Mouse (Mus musculus): ENCODE measurements around the gene Creb5. TPM values are rescaled to one million over a fixed set of nuclear protein-coding genes. Genes with fewer than 3 reads are reported as not detected.

Gene Creb5
- polyA plus RNA-seq, 1 experiment: 6.0 TPM

GRCm38 (mm10) chr6:53642826-53643356, 355.8 kb downstream of the Creb5 start:
- no peak for TF ChIP-seq CTCF (IDR thresholded peaks at IDR 0.05; ENCODE audit: borderline replicate concordance, insufficient read depth, low read depth, low read length)
- TF ChIP-seq POLR2A (IDR thresholded peaks at IDR 0.05; ENCODE audit: borderline replicate concordance, insufficient read depth, low read length): no peak
- 41% methylated on average over 7 of the region's 7 CpGs for WGBS
- peak; percentile 32 to 50 for DNase-seq
- peaks cover 10% of the 10 kb centered on the region for H3K4me1 ChIP-seq (ENCODE audit: control insufficient read depth, insufficient read depth, low read length)
- H3K27me3 ChIP-seq (ENCODE audit: control insufficient read depth, insufficient read depth, low read length): no peaks in the 10 kb centered on the region
- no peak overlapping the region for H3K4me3 ChIP-seq (replicated peaks; ENCODE audit: insufficient read depth, low read depth, low read length)
- H3K27ac ChIP-seq (ENCODE audit: insufficient read depth, low read length): no peak overlapping the region

GRCm38 (mm10) chr6:53643481-53643880, 356.4 kb downstream of the Creb5 start:
- Histone ChIP-seq H3K27ac (ENCODE audit: insufficient read depth, low read length) (no peak overlapping the region), H3K4me3 (replicated peaks; ENCODE audit: insufficient read depth, low read depth, low read length) (no peak overlapping the region), H3K4me1 (ENCODE audit: control insufficient read depth, insufficient read depth, low read length) (peaks cover 6% of the 10 kb centered on the region), H3K27me3 (ENCODE audit: control insufficient read depth, insufficient read depth, low read length) (no peaks in the 10 kb centered on the region)
- no peak for DNase-seq
- WGBS: 57% methylated on average over 5 of the region's 5 CpGs
- TF ChIP-seq POLR2A (IDR thresholded peaks at IDR 0.05; ENCODE audit: borderline replicate concordance, insufficient read depth, low read length): no peak
- TF ChIP-seq CTCF (IDR thresholded peaks at IDR 0.05; ENCODE audit: borderline replicate concordance, insufficient read depth, low read depth, low read length): no peak

- TF ChIP-seq CTCF (IDR thresholded peaks at IDR 0.05; ENCODE audit: borderline replicate concordance, insufficient read depth, low read depth, low read length): no peak
- H3K4me3 ChIP-seq (replicated peaks; ENCODE audit: insufficient read depth, low read depth, low read length): no peak overlapping the region
- WGBS: 88% methylated on average over 6 of the region's 6 CpGs
- no peak for DNase-seq
- no peak overlapping the region for H3K27ac ChIP-seq (ENCODE audit: insufficient read depth, low read length)
- H3K4me1 ChIP-seq (ENCODE audit: control insufficient read depth, insufficient read depth, low read length): peaks cover 6% of the 10 kb centered on the region
- H3K27me3 ChIP-seq (ENCODE audit: control insufficient read depth, insufficient read depth, low read length): no peaks in the 10 kb centered on the region
Measured at GRCm38 (mm10) chr6:53644056-53644455, 357.0 kb downstream of the Creb5 start.

GRCm38 (mm10) chr6:53644971-53645370, 357.9 kb downstream of the Creb5 start:
- H3K4me1 ChIP-seq (ENCODE audit: control insufficient read depth, insufficient read depth, low read length): peaks cover 6% of the 10 kb centered on the region
- TF ChIP-seq POLR2A (IDR thresholded peaks at IDR 0.05; ENCODE audit: borderline replicate concordance, insufficient read depth, low read length) (no peak), CTCF (IDR thresholded peaks at IDR 0.05; ENCODE audit: borderline replicate concordance, insufficient read depth, low read depth, low read length) (no peak)
- WGBS: 95% methylated on average over 7 of the region's 7 CpGs
- no peak overlapping the region for H3K4me3 ChIP-seq (replicated peaks; ENCODE audit: insufficient read depth, low read depth, low read length)
- no peaks in the 10 kb centered on the region for H3K27me3 ChIP-seq (ENCODE audit: control insufficient read depth, insufficient read depth, low read length)
- no peak for DNase-seq
- no peak overlapping the region for H3K27ac ChIP-seq (ENCODE audit: insufficient read depth, low read length)

GRCm38 (mm10) chr6:53649782-53650181, 362.7 kb downstream of the Creb5 start:
- TF ChIP-seq POLR2A (IDR thresholded peaks at IDR 0.05; ENCODE audit: borderline replicate concordance, insufficient read depth, low read length) (no peak), CTCF (IDR thresholded peaks at IDR 0.05; ENCODE audit: borderline replicate concordance, insufficient read depth, low read depth, low read length) (no peak)
- H3K27me3 ChIP-seq (ENCODE audit: control insufficient read depth, insufficient read depth, low read length): no peaks in the 10 kb centered on the region
- 64% methylated on average over 1 of the region's 1 CpGs for WGBS
- DNase-seq: no peak
- H3K27ac ChIP-seq (ENCODE audit: insufficient read depth, low read length): no peak overlapping the region
- no peak overlapping the region for H3K4me3 ChIP-seq (replicated peaks; ENCODE audit: insufficient read depth, low read depth, low read length)
- no peaks in the 10 kb centered on the region for H3K4me1 ChIP-seq (ENCODE audit: control insufficient read depth, insufficient read depth, low read length)

- Histone ChIP-seq H3K27me3 (ENCODE audit: control insufficient read depth, insufficient read depth, low read length) (no peaks in the 10 kb centered on the region), H3K4me1 (ENCODE audit: control insufficient read depth, insufficient read depth, low read length) (no peaks in the 10 kb centered on the region), H3K27ac (ENCODE audit: insufficient read depth, low read length) (no peak overlapping the region), H3K4me3 (replicated peaks; ENCODE audit: insufficient read depth, low read depth, low read length) (no peak overlapping the region)
- no peak for DNase-seq
- TF ChIP-seq CTCF (IDR thresholded peaks at IDR 0.05; ENCODE audit: borderline replicate concordance, insufficient read depth, low read depth, low read length) (no peak), POLR2A (IDR thresholded peaks at IDR 0.05; ENCODE audit: borderline replicate concordance, insufficient read depth, low read length) (no peak)
- WGBS: 63% methylated on average over 5 of the region's 5 CpGs
Measured at GRCm38 (mm10) chr6:53652691-53653090, 365.6 kb downstream of the Creb5 start.

GRCm38 (mm10) chr6:53653706-53654360, 366.8 kb downstream of the Creb5 start:
- TF ChIP-seq CTCF (IDR thresholded peaks at IDR 0.05; ENCODE audit: borderline replicate concordance, insufficient read depth, low read depth, low read length): no peak
- TF ChIP-seq POLR2A (IDR thresholded peaks at IDR 0.05; ENCODE audit: borderline replicate concordance, insufficient read depth, low read length): no peak
- H3K4me1 ChIP-seq (ENCODE audit: control insufficient read depth, insufficient read depth, low read length): no peaks in the 10 kb centered on the region
- H3K27me3 ChIP-seq (ENCODE audit: control insufficient read depth, insufficient read depth, low read length): no peaks in the 10 kb centered on the region
- 88% methylated on average over 8 of the region's 8 CpGs for WGBS
- no peak overlapping the region for H3K27ac ChIP-seq (ENCODE audit: insufficient read depth, low read length)
- DNase-seq: no peak
- no peak overlapping the region for H3K4me3 ChIP-seq (replicated peaks; ENCODE audit: insufficient read depth, low read depth, low read length)

GRCm38 (mm10) chr6:53654361-53654824, 367.3 kb downstream of the Creb5 start:
- Histone ChIP-seq H3K27ac (ENCODE audit: insufficient read depth, low read length) (no peak overlapping the region), H3K4me1 (ENCODE audit: control insufficient read depth, insufficient read depth, low read length) (no peaks in the 10 kb centered on the region), H3K27me3 (ENCODE audit: control insufficient read depth, insufficient read depth, low read length) (no peaks in the 10 kb centered on the region), H3K4me3 (replicated peaks; ENCODE audit: insufficient read depth, low read depth, low read length) (no peak overlapping the region)
- no peak for DNase-seq
- WGBS: 81% methylated on average over 12 of the region's 12 CpGs
- TF ChIP-seq CTCF (IDR thresholded peaks at IDR 0.05; ENCODE audit: borderline replicate concordance, insufficient read depth, low read depth, low read length) (no peak), POLR2A (IDR thresholded peaks at IDR 0.05; ENCODE audit: borderline replicate concordance, insufficient read depth, low read length) (no peak)

Measured in cerebellum, adult 2 months (tissue).